Mouse (Mus musculus) small intestine, adult 2 months (tissue): ENCODE results near the gene Nyap2.

Experiments
- CTCF ChIP-seq: fragments of 200-500 bp; IDR thresholded peaks from 2 replicates; pipeline ENCODE4 v1.5.1; 2012; ENCODE audit warnings: low read depth, mild to moderate bottlenecking, control low read depth, inconsistent platforms, low read length, moderate library complexity, mixed read lengths; ENCODE audit not compliant: insufficient replicate concordance, insufficient read length; ENCODE audit errors: extremely low read depth
- POLR2A ChIP-seq: fragments of 200-500 bp; IDR thresholded peaks from 2 replicates; pipeline ENCODE4 v1.6.1; 2012; ENCODE audit warnings: low read depth, mild to moderate bottlenecking, control low read depth, inconsistent platforms, low read length, moderate library complexity

DNA sequence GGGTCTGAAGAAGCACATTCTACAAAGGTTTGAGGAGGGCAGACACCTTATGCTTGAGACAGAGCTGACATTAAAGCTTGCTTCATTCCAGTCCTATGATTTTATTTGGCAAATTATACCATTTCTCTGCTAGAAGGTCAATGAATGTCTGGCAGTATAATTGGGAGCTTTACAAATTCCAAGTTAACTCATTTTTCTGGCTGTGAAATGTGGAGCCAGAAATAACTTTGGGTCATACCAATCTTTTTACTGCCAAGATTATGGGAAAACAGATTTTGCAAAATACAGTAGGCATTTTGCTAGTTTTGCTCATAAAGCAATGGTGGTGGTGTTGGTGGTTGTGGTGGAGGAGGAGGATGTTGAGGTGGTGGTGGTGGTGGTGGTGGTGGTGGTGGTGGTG lies 96.0 kb downstream of the Nyap2 start:
- TF ChIP-seq CTCF: no peak
- no peak for TF ChIP-seq POLR2A
